ENCODE assay signal across 41 mouse cellular contexts in the genomic region with DNA sequence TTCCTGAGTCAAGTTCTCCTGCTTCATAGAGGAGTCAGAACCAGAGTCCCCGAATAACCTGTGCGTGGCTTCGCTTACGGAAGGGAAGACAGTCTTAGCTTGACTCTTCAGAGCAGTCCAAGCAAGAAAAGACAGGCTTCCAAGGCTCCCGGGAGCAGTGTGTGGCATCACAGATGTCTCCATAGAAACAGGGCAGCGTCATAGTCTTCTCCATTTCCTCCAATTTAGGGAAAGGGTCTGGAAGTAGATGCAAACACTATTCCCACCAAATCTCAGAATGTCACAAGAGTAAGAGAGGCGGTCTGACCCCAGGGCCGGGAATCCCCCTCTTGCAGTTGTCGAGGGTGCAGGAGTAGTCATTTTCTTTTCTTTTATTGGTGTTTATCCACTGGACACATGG. TPM values are rescaled to one million over a fixed set of nuclear protein-coding genes. Genes with fewer than 3 reads are reported as not detected.
"Had no signal": no experiment of that assay in that cellular context is flagged by ENCODE, and none has a peak within 500 bp of the region (broad histone marks: within the 10 kb centered on the region; RNA-seq: fewer than 3 reads in every experiment).

A gene (minus strand): TSS at position 101 of the 400 bp plus-strand sequence.

- H3K4me1 ChIP-seq: heart, embryonic 10.5 days; heart, embryonic 12.5 days; heart, embryonic 13.5 days; heart, embryonic 15.5 days; hindbrain, embryonic 10.5 days; hindbrain, embryonic 12.5 days; hindbrain, embryonic 13.5 days; hindbrain, embryonic 15.5 days; intestine, embryonic 15.5 days had no signal

- H3K36me3 ChIP-seq: heart, embryonic 10.5 days; heart, embryonic 12.5 days; heart, embryonic 13.5 days; heart, embryonic 15.5 days; hindbrain, embryonic 10.5 days; hindbrain, embryonic 12.5 days; hindbrain, embryonic 13.5 days; hindbrain, embryonic 15.5 days; intestine, embryonic 15.5 days; kidney, embryonic 15.5 days had no signal

- DNase-seq: heart, postnatal 10 days; heart, postnatal 14 days; heart, postnatal 36 days; heart, postnatal 4 days; kidney, adult 11 months; kidney, adult 18-20 months; kidney, adult 2 months; kidney, adult 8-10 months; kidney, adult 9 months; kidney, postnatal 10 days; kidney, postnatal 14 days; kidney, postnatal 25 days; kidney, postnatal 36 days; kidney, postnatal 4 days; layer of hippocampus, adult 9-11 months; layer of hippocampus, postnatal 36 days had no signal

- H3K4me3 ChIP-seq: heart, embryonic 10.5 days; heart, embryonic 12.5 days; heart, embryonic 13.5 days; heart, embryonic 15.5 days; hindbrain, embryonic 10.5 days; hindbrain, embryonic 12.5 days; hindbrain, embryonic 13.5 days; hindbrain, embryonic 15.5 days; intestine, embryonic 15.5 days; kidney, embryonic 15.5 days; layer of hippocampus, adult 2 months had no signal

- H3K27me3 ChIP-seq: hindbrain, embryonic 15.5 days; intestine, embryonic 15.5 days had no signal

- H3K27ac ChIP-seq: heart, embryonic 10.5 days; heart, embryonic 13.5 days; heart, embryonic 15.5 days; hindbrain, embryonic 10.5 days; hindbrain, embryonic 12.5 days; hindbrain, embryonic 13.5 days; hindbrain, embryonic 14.5 days; hindbrain, embryonic 15.5 days; hindbrain, postnatal 0 days; intestine, embryonic 15.5 days; kidney, embryonic 15.5 days; kidney, postnatal 0 days; layer of hippocampus, adult 2 months had no signal

RNA-seq across cellular contexts. Expression of the gene that starts here (rescaled TPM):
- polyA plus RNA-seq: heart, embryonic 10.5 days; heart, embryonic 11.5 days; heart, embryonic 13.5 days; heart, embryonic 14.5 days; heart, embryonic 15.5 days; heart, embryonic 16.5 days; heart, postnatal 0 days; hindbrain, embryonic 10.5 days; hindbrain, embryonic 11.5 days; hindbrain, embryonic 12.5 days; hindbrain, embryonic 13.5 days; hindbrain, embryonic 14.5 days; hindbrain, embryonic 15.5 days; hindbrain, embryonic 16.5 days; hindbrain, postnatal 0 days; inflammation-experienced regulatory T-cells, adult 6 months; intestine, embryonic 14.5 days; intestine, embryonic 15.5 days; intestine, embryonic 16.5 days; kidney, adult 2 months; kidney, embryonic 14.5 days; large intestine, adult 2 months had no signal
